Mouse (Mus musculus) cerebellum, adult 2 months (tissue): ENCODE measurements at regions not wholly inside any gene's neighbourhood (a gene's known extent, or its start where the extent isn't known, plus 50 kb on each side); places are given as distances from the start of the nearest gene placed in this dataset.

Experiments used
- CTCF ChIP-seq: fragments of 200-500 bp; IDR thresholded peaks from 2 replicates; pipeline ENCODE4 v1.5.1; 2011; ENCODE audit warnings: low read depth, mild to moderate bottlenecking, control low read depth, low read length, moderate library complexity, borderline replicate concordance; ENCODE audit not compliant: insufficient read depth
- POLR2A ChIP-seq: fragments of 200-500 bp; IDR thresholded peaks from 2 replicates; pipeline ENCODE4 v1.6.1; 2011; ENCODE audit warnings: low read length, control low read depth, borderline replicate concordance; ENCODE audit not compliant: insufficient read depth

GRCm38 (mm10) chr4:47616525-47616924 lies 142.1 kb downstream of the Sec61b start:
- TF ChIP-seq POLR2A (no peak), CTCF (no peak)
